Mouse (Mus musculus) v-Abl transformed pro-B cells (cell line): ENCODE measurements around the gene Sigirr.

Experiments
- in situ Hi-C, 2 experiments: fragments of 400-800 bp; cut with MboI; formaldehyde crosslinking; loops; one replicate each; pipeline ENCODE4 v1.15.1; 2025; ENCODE audit not compliant: unreplicated experiment in 2 of 2

Gene Sigirr

DNA sequence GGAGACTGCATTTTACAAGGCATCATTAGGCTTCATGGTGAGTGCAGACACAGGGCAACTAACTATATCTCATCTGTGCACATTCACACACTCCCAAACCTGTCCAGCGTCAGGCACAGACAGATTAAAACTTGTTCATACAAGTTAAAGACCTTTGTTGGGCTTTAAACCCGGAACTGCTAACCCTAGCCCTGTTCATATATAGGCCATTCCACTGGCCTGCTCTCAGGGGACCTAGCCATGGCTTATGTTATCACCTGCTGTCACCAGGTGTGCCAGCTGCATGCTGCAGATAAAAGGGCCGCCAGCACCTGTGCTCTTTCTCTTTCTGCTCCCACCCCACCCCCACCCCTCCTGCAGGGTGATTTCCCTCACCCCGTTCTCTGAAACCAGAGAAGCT is 57.8 kb downstream of the Sigirr start:
- in situ Hi-C loops, result no loop called here

DNA sequence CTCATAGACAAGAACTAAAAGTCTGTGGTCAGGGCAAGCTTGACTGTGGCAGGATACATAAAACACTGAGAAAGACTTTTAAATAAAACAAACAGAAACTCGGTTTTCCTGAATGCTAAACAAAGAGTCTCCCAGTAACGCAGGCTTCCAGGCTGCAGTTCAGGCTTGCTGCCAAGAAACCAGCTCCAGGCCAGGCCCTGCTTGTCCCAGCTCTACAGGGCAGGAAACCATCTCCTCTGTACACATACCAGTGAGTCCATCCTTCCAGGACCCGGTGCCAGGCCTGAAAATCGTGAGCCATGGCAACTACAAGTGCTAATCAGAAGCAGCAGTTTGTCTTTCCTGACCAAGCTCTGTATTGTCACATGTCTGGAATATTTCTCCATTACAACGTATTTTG is 58.7 kb downstream of the Sigirr start:
- in situ Hi-C loops, result no loop called here
